Mouse (Mus musculus): ENCODE data around the gene Tas1r3.
A peak's percentile ranks its signal among the peaks of the same experiment; 100 is the strongest.

- TF ChIP-seq HCFC1 (IDR thresholded peaks at IDR 0.05; ENCODE audit: borderline replicate concordance, insufficient read depth, low read length) = peak; percentile 63; the same call in 1 of the 2 replicates
- 0 out of 2 replicates have a peak, but pooled peaks have one; percentile 33 for TF ChIP-seq CHD2 (IDR thresholded peaks at IDR 0.05; ENCODE audit: low read depth, low read length)
- no peak for TF ChIP-seq MAFK (IDR thresholded peaks at IDR 0.05; ENCODE audit: insufficient read depth, low read depth, low read length)
Measured at GRCm38 (mm10) chr4:155891551-155892001, 28.4 kb upstream of the Tas1r3 start, which contains the start of the genes Pusl1 and Acap3.

Measured in ES-E14 (cell line).